Mouse (Mus musculus) testis, adult 10 weeks (tissue): ENCODE results near the gene Gm14685. TPM values are rescaled to one million over a fixed set of nuclear protein-coding genes. Genes with fewer than 3 reads are reported as not detected.

ENCODE experiments used
- polyA plus RNA-seq: library from polyadenylated mRNA; stranded (reverse); fragments of 350-450 nt; fragmentation: Illumina TruSeq; extraction: RNeasy Lipid Tissue Mini Kit (QIAGEN cat#74804); gene quantifications from one replicate; pipeline ENCODE4 v1.2.3, GENCODE M21; 2014; ENCODE audit warnings: low read depth, low replicate concordance

The Gm14685 gene
- not detected for polyA plus RNA-seq

DNA sequence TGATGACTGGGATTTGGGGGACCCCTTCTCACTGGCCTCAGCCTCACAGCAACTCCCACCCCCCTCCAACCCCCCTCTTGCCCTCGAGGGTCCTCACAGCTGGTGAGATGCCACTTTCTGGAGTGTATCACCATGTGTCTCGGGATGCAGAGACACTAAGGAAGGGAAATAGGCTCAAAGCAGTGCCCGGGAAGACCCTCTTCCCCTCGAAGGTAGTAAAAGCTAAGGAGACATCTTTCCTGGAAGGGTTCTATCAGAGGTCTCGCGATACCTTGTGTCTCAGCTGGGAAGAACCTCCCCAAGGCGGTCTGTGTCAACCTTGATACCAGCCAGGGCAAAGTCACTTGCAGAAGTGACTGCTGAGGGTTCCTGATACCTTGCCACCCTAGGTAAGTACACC, at the start of gene Gm14685:
Gene Gm14685, plus strand, starts transcription at position 301 of the 400 bp plus-strand sequence.

DNA sequence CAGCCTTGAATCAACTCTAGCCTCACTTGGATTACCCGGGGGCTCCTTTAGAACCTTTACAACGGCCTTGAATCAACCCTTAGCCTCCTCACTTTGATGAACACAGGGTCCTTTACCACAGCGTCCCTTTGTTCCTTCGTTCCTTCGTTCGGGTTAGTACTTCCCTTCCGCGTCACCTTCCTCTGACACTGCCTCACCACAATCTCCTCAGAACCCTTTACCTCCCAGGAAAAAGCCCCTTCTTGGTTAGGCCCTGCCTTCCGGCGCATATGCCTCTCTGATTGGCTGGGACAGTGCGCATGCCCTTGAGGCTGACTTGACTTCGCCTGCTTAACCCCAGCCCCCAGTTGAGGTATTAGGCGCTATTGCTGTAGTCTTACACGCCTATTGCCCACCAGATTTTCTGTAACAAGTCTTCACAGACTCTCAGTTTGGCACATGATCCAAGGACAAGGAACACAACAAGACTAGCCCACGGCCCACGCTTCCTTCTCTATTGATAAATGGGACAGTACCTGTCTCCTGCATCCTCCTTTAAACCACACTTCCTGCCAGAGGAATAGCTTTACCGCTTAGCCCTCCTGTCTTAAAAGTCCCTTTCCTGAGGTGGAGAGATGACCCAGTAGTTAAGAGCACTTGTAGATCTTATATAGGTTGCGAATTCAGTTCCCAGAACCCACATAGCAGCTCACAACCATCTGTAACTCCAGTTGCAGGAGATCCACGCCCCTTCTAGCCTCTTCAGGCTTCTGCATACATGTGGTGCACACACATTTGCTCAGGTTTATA, 34.4 kb upstream of the Gm14685 start, which contains the start of gene Xlr4a:
Gene Xlr4a, minus strand, starts transcription at position 212 of the 789 bp plus-strand sequence.

DNA sequence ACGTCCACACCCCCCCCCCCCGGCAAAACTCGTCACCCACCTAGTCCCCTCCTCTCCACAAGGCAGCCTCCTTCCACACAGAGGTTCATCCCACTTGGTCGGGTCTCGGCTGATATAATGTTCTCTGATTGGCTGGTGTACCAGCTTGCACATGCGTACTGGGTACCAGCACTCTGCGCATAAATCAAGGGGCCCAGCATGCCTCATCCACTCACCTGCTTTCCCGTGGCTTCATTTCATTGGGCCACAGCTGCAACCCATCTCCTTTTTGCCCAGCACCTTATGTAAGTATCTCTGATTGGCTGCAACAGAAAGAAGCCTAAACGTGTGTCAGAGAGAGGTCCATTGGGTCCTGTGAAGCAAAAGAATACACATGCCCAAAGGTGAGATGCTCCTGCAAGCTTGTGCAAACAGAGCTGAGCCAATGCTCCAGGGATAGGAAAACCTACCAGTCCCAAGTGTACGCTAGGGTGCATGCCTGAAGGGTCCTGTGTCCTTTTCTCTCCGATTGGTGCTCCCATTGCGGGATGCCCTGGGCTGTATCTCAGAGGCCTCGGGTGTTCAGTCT, 19.8 kb upstream of the Gm14685 start, which contains the start of gene Xlr3a:
Gene Xlr3a, minus strand, starts transcription at position 155 of the 568 bp plus-strand sequence.

DNA sequence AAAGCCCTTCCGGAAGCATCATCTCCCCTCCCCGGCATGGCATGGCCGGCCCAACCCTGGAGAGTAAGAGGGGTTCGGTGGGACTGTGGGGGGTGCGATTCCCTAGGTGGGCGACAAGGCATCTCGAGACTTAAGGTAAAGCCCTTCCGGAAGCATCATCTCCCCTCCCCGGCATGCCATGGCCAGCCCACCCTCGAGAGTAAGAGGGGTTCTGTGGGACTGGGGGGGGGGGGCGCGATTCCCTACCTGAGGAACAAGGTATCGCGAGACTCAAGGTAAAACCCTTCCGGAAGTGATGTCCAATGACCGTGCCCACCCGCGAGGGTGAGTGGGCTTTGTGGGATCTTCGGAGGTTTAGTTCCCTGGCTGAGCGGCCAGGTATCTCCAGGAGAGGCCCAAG, 31.6 kb downstream of the Gm14685 start, which contains the start of gene Xlr5b:
Gene Xlr5b, plus strand, starts transcription at position 301 of the 400 bp plus-strand sequence.

DNA sequence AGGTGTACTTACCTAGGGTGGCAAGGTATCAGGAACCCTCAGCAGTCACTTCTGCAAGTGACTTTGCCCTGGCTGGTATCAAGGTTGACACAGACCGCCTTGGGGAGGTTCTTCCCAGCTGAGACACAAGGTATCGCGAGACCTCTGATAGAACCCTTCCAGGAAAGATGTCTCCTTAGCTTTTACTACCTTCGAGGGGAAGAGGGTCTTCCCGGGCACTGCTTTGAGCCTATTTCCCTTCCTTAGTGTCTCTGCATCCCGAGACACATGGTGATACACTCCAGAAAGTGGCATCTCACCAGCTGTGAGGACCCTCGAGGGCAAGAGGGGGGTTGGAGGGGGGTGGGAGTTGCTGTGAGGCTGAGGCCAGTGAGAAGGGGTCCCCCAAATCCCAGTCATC, 32.5 kb downstream of the Gm14685 start, which contains the start of gene DXBay18:
Gene DXBay18, minus strand, starts transcription at position 101 of the 400 bp plus-strand sequence.

DNA sequence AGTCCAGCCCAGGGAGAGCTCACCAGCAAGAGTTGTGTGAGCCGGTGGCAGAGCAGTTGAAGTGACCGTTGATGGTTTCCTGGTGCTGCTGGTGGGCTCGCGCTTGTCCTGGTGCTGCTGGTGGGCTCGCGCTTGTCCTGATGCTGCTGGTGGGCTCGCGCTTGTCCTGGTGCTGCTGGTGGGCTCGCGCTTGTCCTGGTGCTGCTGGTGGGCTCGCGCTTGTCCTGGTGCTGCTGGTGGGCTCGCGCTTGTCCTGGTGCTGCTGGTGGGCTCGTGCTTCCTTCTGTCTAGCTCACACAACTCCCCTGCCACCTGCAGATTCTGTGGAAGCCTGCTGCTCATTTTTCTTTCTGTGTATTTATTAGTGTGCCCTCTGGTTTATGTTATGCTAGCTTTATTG, 60.0 kb downstream of the Gm14685 start, which contains the start of gene Spin2d:
Gene Spin2d, minus strand, starts transcription at position 101 of the 400 bp plus-strand sequence.

Other genes starting within 250 kb of the Gm14685 start
- 33.6 TPM for gene Cetn2, start 198.6 kb upstream of the Gm14685 start, polyA plus RNA-seq
- 16.9 TPM for gene Nsdhl, start 198.5 kb upstream of the Gm14685 start, polyA plus RNA-seq
- gene Zfp185, start 129.7 kb upstream of the Gm14685 start, polyA plus RNA-seq, result 15.4 TPM
- 1.9 TPM for gene Pnma5, start 79.9 kb upstream of the Gm14685 start, polyA plus RNA-seq
- gene Pnma3, start 52.3 kb upstream of the Gm14685 start, polyA plus RNA-seq, result 0.11 TPM
- gene Xlr4a, start 34.6 kb upstream of the Gm14685 start, polyA plus RNA-seq, result 14.1 TPM
- gene Xlr3a, start 20.0 kb upstream of the Gm14685 start, polyA plus RNA-seq, result 2.9 TPM
- 11.0 TPM for gene Xlr5b, start 31.7 kb downstream of the Gm14685 start, polyA plus RNA-seq
- gene DXBay18, start 32.4 kb downstream of the Gm14685 start, polyA plus RNA-seq, result 0.21 TPM
- 0.87 TPM for gene Spin2d, start 59.9 kb downstream of the Gm14685 start, polyA plus RNA-seq
- 3.6 TPM for gene Xlr3b, start 75.2 kb downstream of the Gm14685 start, polyA plus RNA-seq
- 10.5 TPM for gene Xlr4b, start 97.3 kb downstream of the Gm14685 start, polyA plus RNA-seq
- 1.8 TPM for gene F8a, start 111.2 kb downstream of the Gm14685 start, polyA plus RNA-seq
- 12.6 TPM for gene Xlr4c, start 126.1 kb downstream of the Gm14685 start, polyA plus RNA-seq
- 7.0 TPM for gene Xlr3c, start 148.3 kb downstream of the Gm14685 start, polyA plus RNA-seq
- gene Xlr5a, start 175.9 kb downstream of the Gm14685 start, polyA plus RNA-seq, result 10.8 TPM
- gene Xlr5c, start 175.9 kb downstream of the Gm14685 start, polyA plus RNA-seq, result 11.1 TPM
- not detected for gene Gm45015, start 219.8 kb downstream of the Gm14685 start, polyA plus RNA-seq
- 12.5 TPM for gene Zfp275, start 225.6 kb downstream of the Gm14685 start, polyA plus RNA-seq